Mouse (Mus musculus) neural tube, embryonic 10.5 days (tissue): Measurements from ENCODE around the gene Rpl21.

Source experiments
- DNase-seq: peaks from one replicate; pipeline ENCODE4 v3.0.0-alpha.2; 2017; ENCODE audit warnings: low spot score; ENCODE audit errors: extremely low spot score

The Rpl21 gene

GRCm38 (mm10) chr5:146832769-146833448, at the start of gene Rpl21:
Rpl21 (plus strand) TSS chr5:146832890.
- peak; percentile 97 for DNase-seq

GRCm38 (mm10) chr5:146783300-146783699, 49.4 kb upstream of the Rpl21 start:
- no peak for DNase-seq

GRCm38 (mm10) chr5:146783891-146784290, 48.8 kb upstream of the Rpl21 start:
- no peak for DNase-seq

- no peak for DNase-seq
Observed at GRCm38 (mm10) chr5:146786123-146786522, 46.6 kb upstream of the Rpl21 start.

- no peak for DNase-seq
Observed at GRCm38 (mm10) chr5:146789413-146789812, 43.3 kb upstream of the Rpl21 start.

GRCm38 (mm10) chr5:146790944-146791343, 41.7 kb upstream of the Rpl21 start:
- no peak for DNase-seq

- DNase-seq: no peak
Observed at GRCm38 (mm10) chr5:146792140-146792791, 40.4 kb upstream of the Rpl21 start.

GRCm38 (mm10) chr5:146793630-146794083, 39.0 kb upstream of the Rpl21 start:
- no peak for DNase-seq

- DNase-seq: peak; percentile 77
Observed at GRCm38 (mm10) chr5:146794084-146794852, 38.4 kb upstream of the Rpl21 start.

GRCm38 (mm10) chr5:146794853-146795252, 37.8 kb upstream of the Rpl21 start, which contains the start of gene Usp12:
Usp12 (minus strand) TSS chr5:146795006.
- DNase-seq: peak; percentile 100

- DNase-seq: no peak
Observed at GRCm38 (mm10) chr5:146795728-146796127, 37.0 kb upstream of the Rpl21 start.

GRCm38 (mm10) chr5:146798031-146798430, 34.7 kb upstream of the Rpl21 start:
- DNase-seq: no peak

GRCm38 (mm10) chr5:146806004-146806430, 26.7 kb upstream of the Rpl21 start:
- DNase-seq: no peak

GRCm38 (mm10) chr5:146809951-146810350, 22.7 kb upstream of the Rpl21 start:
- DNase-seq: no peak

GRCm38 (mm10) chr5:146812866-146813265, 19.8 kb upstream of the Rpl21 start:
- no peak for DNase-seq

- no peak for DNase-seq
Observed at GRCm38 (mm10) chr5:146813421-146813820, 19.3 kb upstream of the Rpl21 start.

GRCm38 (mm10) chr5:146815394-146815793, 17.3 kb upstream of the Rpl21 start:
- no peak for DNase-seq

- DNase-seq: no peak
Observed at GRCm38 (mm10) chr5:146817583-146817982, 15.1 kb upstream of the Rpl21 start.

GRCm38 (mm10) chr5:146818906-146819623, 13.6 kb upstream of the Rpl21 start:
- no peak for DNase-seq

GRCm38 (mm10) chr5:146823005-146823404, 9.7 kb upstream of the Rpl21 start:
- DNase-seq: no peak

GRCm38 (mm10) chr5:146829528-146829927, 3.2 kb upstream of the Rpl21 start:
- no peak for DNase-seq
